Mouse (Mus musculus): ENCODE results near the gene Arfgef3.

DNA sequence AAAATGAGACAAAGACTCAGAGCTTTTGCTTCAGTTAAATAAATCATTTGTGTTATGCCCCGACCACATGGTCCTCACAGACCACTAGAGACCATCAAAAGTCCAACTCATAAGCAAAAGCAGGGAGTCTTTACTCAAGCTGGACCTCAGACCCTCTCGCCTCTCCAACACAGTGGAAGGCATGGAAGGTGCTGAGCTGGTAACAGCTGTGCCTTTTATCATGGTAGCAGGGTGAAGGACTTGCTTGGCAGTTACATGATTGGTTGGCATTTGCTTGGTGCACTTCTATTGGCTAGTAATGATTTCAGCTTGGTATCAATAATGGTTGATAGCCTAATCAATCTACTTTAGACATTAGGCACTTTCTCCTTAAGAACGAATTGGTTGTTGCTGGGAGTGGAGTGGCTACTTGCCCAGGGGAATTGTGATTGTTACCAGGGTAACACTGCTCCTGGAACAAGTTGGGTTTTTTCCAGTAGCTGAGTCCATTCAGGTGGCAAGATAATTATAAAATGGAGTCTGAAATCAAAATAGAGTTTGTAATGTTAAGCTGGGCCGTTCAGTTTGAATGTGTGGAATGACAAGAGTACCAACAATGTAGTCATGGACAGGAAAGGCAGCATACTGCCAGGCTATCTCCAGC lies 28.9 kb upstream of the Arfgef3 start:
- TF ChIP-seq HCFC1 (IDR thresholded peaks at IDR 0.05; ENCODE audit: low read depth, low read length) (no peak), CTCF (conservative IDR thresholded peaks at IDR 0.05 in 1 of 2, IDR thresholded peaks at IDR 0.05 in 1 of 2; ENCODE audit: low read depth in 2 of 2, low read length in 2 of 2) (no peak), CHD2 (IDR thresholded peaks at IDR 0.05; ENCODE audit: low read length) (no peak)

All from CH12.LX (cell line).